Mouse (Mus musculus): ENCODE data around the gene Zfp239.

DNA sequence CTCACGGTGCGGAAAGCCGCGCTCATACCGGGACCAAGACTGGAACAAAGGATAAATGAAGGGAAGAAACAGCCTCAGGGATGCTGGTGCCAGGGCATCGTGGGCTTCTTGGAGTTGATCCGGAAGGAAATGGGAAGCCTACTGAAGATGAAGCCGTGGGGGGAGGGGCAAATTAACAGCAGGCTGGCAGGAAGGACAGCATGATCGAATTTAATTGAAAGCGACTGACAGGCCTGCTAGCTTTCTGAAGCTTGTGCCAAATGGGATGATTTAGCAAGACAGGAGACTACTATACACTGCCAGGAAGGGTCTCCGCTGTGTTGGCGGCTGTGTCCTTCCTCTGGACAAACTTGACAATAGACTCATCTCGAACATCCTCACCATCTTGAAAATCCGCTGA, 41.6 kb upstream of the Zfp239 start:
- TF ChIP-seq GATA1 (IDR thresholded peaks at IDR 0.05; ENCODE audit: borderline replicate concordance, low read length), result no peak
- TF ChIP-seq POLR2AphosphoS5 (IDR thresholded peaks at IDR 0.05; ENCODE audit: insufficient replicate concordance, low read depth, low read length), result no peak
- TF ChIP-seq CTCF (IDR thresholded peaks at IDR 0.05; ENCODE audit: low read depth, low read length), result no peak

Measured in G1E (cell line).